Mouse (Mus musculus) lung, adult 10 weeks (tissue): ENCODE results near the gene Pla2g16. TPM values are rescaled to one million over a fixed set of nuclear protein-coding genes. Genes with fewer than 3 reads are reported as not detected.

ENCODE experiments used
- polyA plus RNA-seq: library from polyadenylated mRNA; stranded (reverse); fragments of 350-450 nt; fragmentation: Illumina TruSeq; extraction: RNeasy Lipid Tissue Mini Kit (QIAGEN cat#74804); gene quantifications from one replicate; pipeline ENCODE4 v1.2.3, GENCODE M21; 2014; ENCODE audit warnings: low read depth, low replicate concordance; ENCODE audit not compliant: insufficient read depth

Gene Pla2g16
- polyA plus RNA-seq = 40.8 TPM

GRCm38 (mm10) chr19:7557328-7557822 is at the start of gene Pla2g16:
TSS of gene Pla2g16 (plus strand) at chr19:7557459.

GRCm38 (mm10) chr19:7606801-7607689 is 49.8 kb downstream of the Pla2g16 start, which contains the start of gene Lgals12:
TSS of gene Lgals12 (minus strand) at chr19:7607193.

GRCm38 (mm10) chr19:7611942-7612757 is 54.9 kb downstream of the Pla2g16 start, which contains the start of gene Hrasls5:
TSS of gene Hrasls5 (plus strand) at chr19:7612541.

Other genes starting within 250 kb of the Pla2g16 start
- 18.9 TPM for gene Mark2, start 215.6 kb upstream of the Pla2g16 start, polyA plus RNA-seq
- 12.3 TPM for gene Spindoc, start 174.5 kb upstream of the Pla2g16 start, polyA plus RNA-seq
- gene 2700081O15Rik, start 139.8 kb upstream of the Pla2g16 start, polyA plus RNA-seq = 6.3 TPM
- gene Rtn3, start 74.2 kb upstream of the Pla2g16 start, polyA plus RNA-seq = 105 TPM
- 22.3 TPM for gene Atl3, start 63.4 kb upstream of the Pla2g16 start, polyA plus RNA-seq
- gene Lgals12, start 49.7 kb downstream of the Pla2g16 start, polyA plus RNA-seq = 2.5 TPM
- gene Hrasls5, start 55.1 kb downstream of the Pla2g16 start, polyA plus RNA-seq = not detected
- gene Slc22a19, start 153.9 kb downstream of the Pla2g16 start, polyA plus RNA-seq = not detected
- gene Slc22a26, start 245.2 kb downstream of the Pla2g16 start, polyA plus RNA-seq = not detected